Mouse (Mus musculus) lung, adult 2 months (tissue): Measurements from ENCODE around the gene Txk. TPM values are rescaled to one million over a fixed set of nuclear protein-coding genes. Genes with fewer than 3 reads are reported as not detected.

Source experiments
- DNase-seq: peaks from one replicate; pipeline ENCODE4 v3.0.0; 2022
- H3K4me1 ChIP-seq: fragments of 200-500 bp; 2 replicates; pipeline ENCODE4 v1.6.1; 2011; ENCODE audit warnings: low read length; ENCODE audit not compliant: control insufficient read depth, insufficient read depth
- H3K4me3 ChIP-seq: fragments of 200-500 bp; replicated peaks from 2 replicates; pipeline ENCODE3; 2011; ENCODE audit warnings: low read depth, mild to moderate bottlenecking, control low read depth, low read length; ENCODE audit errors: extremely low read depth
- CTCF ChIP-seq: fragments of 200-500 bp; IDR thresholded peaks from 2 replicates; pipeline ENCODE4 v1.5.1; 2011; ENCODE audit warnings: mild to moderate bottlenecking, low read length, control low read depth; ENCODE audit not compliant: insufficient read depth
- POLR2A ChIP-seq: fragments of 200-500 bp; IDR thresholded peaks from 2 replicates; pipeline ENCODE4 v1.6.1; 2011; ENCODE audit warnings: low read depth, mild to moderate bottlenecking, control low read depth, low read length, borderline replicate concordance; ENCODE audit errors: extremely low read depth
- WGBS: fragments of 180-500 bp; shearing (Covaris S2); methylation state at CpG from one replicate; pipeline ENCODE4 v1.1.7; 2018; 5-methylcytosine and 5-hydroxymethylcytosine counted together
- polyA plus RNA-seq: library from polyadenylated mRNA; depleted of rRNA; stranded (reverse); fragments of >200 nt; gene quantifications from 2 replicates; pipeline ENCODE4 v1.2.3, GENCODE M21; 2012

The Txk gene
- polyA plus RNA-seq, 1 experiment, result 0.75 TPM

DNA sequence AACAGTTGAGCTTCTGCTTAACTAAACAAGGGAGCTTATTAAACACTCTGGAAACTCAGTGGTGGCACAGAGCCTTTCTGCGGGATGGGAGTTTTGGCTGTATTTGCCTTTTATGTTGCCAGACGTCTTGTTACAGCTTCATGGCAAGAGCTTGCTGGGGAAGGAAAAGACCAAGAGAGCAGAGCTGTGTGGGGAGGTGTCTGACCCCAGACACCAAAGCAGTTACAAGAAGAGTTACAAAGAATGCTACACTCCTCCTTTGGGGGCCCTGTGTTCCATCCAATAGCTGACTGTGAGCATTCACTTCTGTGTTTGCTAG lies 53.1 kb downstream of the Txk start:
- 53% methylated on average over 2 of the region's 2 CpGs for WGBS
- DNase-seq, result no peak
- Histone ChIP-seq H3K4me1 (no peaks in the 10 kb centered on the region), H3K4me3 (no peak overlapping the region)
- no peak for TF ChIP-seq POLR2A
- TF ChIP-seq CTCF, result no peak

DNA sequence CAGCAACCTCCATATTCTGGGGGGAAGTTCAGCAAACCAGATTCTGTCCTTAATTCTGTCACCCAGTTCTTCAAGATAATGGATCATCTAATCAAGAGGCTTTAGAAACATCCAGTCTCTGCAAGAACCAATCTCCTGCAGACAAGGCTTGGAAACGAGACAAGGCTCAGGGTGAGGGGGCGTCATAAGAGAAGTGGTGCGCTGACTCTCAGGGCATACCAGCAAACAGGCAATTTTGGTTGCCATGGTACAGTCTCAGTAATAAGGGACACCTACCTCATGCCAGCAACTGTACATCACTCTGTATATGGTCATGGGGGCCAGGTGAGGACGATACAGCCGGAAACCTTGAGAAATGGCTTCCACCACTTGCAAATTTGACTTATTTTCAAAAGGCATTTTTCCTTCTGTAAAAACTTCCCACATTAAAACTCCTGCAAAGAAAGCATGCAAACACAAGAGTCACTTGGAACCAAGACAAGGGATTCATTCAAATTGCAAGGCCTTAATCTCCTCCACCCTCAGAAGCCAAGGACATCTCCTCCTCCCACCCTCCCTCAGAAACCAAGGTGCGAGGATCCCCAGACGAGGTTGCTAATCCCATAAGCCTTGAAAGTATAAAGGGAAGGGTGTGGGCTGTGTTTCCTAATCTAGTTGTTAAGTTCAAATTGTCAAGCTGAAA lies 53.6 kb downstream of the Txk start:
- DNase-seq, result no peak
- Histone ChIP-seq H3K4me3 (no peak overlapping the region), H3K4me1 (no peaks in the 10 kb centered on the region)
- TF ChIP-seq CTCF (no peak), POLR2A (no peak)
- 70% methylated on average over 7 of the region's 7 CpGs for WGBS

DNA sequence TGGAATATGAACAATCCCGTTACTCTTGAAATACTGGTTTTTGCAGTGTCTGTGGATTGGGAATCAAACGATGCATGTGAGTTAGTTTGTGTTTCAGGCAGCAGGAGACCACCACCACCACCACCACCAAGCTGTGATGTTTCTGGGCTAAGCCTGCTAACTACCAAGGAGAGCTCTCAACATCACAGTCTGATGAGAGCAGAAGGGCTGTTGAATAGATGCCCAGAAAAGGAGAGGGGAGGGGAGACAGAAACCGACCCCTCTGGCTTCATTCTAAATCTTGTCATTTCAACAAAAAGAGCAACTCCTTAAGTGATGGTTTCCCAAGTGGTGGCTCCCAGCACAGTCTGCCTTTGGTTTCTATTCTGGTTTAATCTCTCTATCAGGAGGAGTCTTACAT lies 54.2 kb downstream of the Txk start:
- Histone ChIP-seq H3K4me3 (no peak overlapping the region), H3K4me1 (no peaks in the 10 kb centered on the region)
- WGBS, result 62% methylated on average over 3 of the region's 3 CpGs
- no peak for TF ChIP-seq CTCF
- TF ChIP-seq POLR2A, result no peak
- DNase-seq, result no peak

DNA sequence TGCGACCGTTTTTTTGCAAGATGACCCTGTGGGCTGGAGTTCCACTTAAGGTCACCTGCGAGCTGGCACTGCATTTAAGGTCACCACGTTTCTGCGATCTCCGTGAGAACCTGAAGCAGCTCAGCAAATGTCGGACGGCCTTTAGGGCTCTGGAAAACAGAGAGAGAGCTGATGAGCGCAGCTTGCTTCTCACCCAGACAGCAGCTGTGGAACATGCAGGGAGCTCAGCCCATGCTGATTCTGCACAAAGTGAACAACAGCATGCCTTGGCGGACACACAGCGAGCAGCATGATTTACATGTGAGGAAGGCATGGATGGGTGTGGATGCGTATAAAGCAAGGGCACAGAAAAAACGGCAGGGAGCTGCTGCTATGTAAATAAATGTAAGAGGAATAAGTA lies 56.1 kb downstream of the Txk start:
- 69% methylated on average over 13 of the region's 13 CpGs for WGBS
- no peak overlapping the region for H3K4me3 ChIP-seq
- no peak for TF ChIP-seq CTCF

DNA sequence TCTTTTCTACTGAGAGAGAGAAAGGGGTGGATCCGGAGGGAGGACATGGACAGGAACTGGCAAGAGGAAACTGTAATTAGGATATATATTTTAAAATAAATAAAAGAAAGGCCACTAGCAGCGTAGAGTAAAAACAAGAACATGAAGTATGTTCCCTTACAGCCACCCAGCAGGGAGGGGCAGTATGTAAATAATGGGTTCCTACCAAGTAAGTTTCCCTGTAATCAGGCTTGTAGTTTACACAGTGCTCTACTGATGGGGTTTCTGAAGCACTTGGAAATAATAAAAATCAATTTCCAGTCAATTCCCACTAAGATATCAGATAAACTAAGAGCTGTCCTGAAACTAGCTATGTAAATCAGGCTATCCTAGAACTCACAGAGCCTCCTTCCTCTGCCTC lies 57.9 kb downstream of the Txk start:
- no peak overlapping the region for H3K4me3 ChIP-seq
- H3K4me1 ChIP-seq, result no peaks in the 10 kb centered on the region
- no peak for TF ChIP-seq CTCF
- TF ChIP-seq POLR2A, result no peak
- 34% methylated on average over 2 of the region's 2 CpGs for WGBS
- no peak for DNase-seq

More for the DNA sequence above, 56.1 kb downstream of the Txk start:
- no peak for DNase-seq
- H3K4me1 ChIP-seq, result no peaks in the 10 kb centered on the region

DNA sequence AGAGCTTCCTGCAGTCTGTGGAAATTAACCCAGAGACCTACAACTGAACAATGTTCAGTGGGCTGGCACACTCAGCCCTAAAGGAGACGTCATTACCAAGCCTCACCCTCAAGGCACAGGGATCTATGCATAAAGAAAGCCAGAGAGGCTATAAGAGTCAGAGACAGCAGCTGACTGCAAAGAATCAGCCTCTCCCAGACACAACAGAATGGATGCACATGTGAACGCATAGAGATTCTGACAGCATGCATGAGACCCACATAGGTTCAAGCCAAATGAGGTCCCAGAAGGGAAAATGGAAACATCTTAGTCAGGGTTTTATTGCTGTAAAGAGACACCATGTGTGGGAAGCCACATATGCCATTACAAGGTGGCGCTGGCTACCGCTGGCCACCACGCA lies 62.1 kb downstream of the Txk start:
- WGBS, result 94% methylated on average over 5 of the region's 5 CpGs
- DNase-seq, result no peak
- Histone ChIP-seq H3K4me3 (no peak overlapping the region), H3K4me1 (no peaks in the 10 kb centered on the region)
- TF ChIP-seq POLR2A, result no peak
- no peak for TF ChIP-seq CTCF

DNA sequence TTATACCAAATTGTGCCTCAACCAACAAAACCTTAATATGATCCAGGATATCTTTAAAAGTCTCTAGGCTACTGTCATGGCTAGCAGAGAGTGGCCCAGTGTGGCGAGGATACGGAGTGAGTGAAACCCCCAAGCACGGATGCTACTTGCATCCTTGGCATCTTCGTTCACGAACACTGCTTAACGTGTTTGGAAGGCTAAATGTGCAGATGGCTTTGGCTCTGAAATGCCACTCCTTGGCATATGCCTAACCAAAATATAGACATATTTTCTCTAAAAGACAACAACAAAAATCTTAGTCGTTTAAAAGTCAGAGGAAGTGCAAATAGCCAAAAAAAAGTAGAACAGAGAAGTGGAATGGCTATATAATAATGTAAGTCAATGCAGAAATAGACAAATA lies 63.0 kb downstream of the Txk start:
- TF ChIP-seq CTCF (no peak), POLR2A (no peak)
- 92% methylated on average over 7 of the region's 7 CpGs for WGBS
- no peak for DNase-seq

DNA sequence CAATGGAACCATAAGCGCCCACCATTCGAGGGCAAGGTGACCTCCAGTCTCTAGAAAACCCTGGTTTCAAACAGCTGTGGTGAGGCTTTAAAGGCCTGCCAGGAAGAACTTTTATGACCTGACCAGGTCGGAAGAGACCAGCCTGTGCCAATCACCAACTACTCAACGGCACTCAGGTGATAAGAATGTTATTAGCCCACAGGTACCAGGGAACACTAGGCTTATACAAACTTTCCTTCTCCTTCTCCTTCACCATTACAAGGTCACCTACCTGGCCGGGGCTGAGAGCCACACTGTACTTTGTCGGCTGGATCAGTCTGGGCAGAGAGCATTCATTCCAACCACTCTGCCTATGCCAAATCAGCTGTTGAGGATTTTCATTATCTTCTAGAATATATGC lies 71.1 kb downstream of the Txk start:
- 66% methylated on average over 6 of the region's 6 CpGs for WGBS
- DNase-seq, result no peak
- TF ChIP-seq POLR2A, result no peak
- TF ChIP-seq CTCF, result no peak
- no peak overlapping the region for H3K4me3 ChIP-seq
- no peaks in the 10 kb centered on the region; the same call in 1 of the 2 replicates for H3K4me1 ChIP-seq

More for the DNA sequence above, 63.0 kb downstream of the Txk start:
- Histone ChIP-seq H3K4me1 (no peaks in the 10 kb centered on the region), H3K4me3 (no peak overlapping the region)

DNA sequence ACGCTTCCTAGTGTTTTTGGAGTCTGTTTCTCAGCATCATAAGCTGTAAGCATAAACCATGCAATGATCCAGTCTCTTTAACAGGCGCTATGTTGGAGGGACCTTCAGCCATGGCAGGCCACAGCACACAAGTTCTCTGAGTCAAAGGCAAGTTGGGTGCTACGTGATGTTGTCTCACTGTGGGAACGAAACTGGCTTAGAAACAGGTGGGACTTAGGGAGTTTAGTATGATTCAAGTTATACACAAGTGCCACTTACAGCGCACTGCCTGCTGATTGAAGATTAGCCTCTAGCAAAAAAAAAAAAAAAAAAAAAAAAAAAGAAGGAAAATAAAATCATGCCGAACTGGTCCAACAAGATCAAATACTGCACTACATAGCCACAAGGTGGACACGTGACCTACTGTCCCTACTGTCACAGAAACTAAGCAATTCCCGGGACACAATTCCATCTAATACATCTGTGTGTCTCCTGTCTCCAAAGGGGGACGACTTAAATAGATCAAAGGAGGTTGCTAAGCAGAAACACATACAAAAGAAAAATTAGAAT lies 77.5 kb downstream of the Txk start:
- peaks cover 3% of the 10 kb centered on the region; the same call in 1 of the 2 replicates for H3K4me1 ChIP-seq
- H3K4me3 ChIP-seq, result no peak overlapping the region
- WGBS, result 66% methylated on average over 9 of the region's 9 CpGs
- DNase-seq, result peak; percentile 9
- TF ChIP-seq POLR2A (no peak), CTCF (no peak)

DNA sequence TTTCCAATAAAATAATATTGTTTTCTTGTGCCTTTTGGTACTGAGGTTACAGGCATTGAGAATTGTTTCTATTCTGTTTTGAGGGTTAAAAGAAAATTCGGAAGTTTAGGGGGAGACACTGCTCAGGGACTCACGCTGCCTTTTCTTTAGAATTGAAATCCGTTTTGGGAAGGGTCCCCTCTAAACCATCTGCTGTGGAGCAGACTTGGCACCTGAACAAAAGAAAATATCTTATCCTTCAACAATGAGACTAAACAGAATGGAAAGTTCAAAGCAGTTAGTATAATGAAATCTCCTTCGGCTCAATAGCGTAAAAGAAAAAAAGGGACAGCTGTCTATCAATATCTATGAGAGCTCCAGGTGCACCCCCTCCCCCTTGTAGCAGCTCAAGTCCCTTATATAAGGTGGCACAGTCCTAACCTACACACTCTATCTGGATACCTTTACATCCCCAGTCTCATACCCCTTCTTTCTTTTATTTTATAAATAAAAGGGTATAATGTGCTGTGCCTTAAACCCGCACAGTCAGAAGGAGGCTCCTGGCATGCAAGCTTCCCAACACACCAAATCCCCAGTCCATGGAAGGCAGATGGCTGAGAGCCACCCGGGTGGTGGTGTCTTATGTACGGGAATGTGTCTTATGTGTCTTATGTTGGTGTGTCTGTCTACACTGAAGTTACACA lies 81.4 kb downstream of the Txk start:
- WGBS, result 68% methylated on average over 8 of the region's 8 CpGs
- DNase-seq, result no peak
- TF ChIP-seq POLR2A, result no peak
- no peak for TF ChIP-seq CTCF
- peaks cover 3% of the 10 kb centered on the region; the same call in 1 of the 2 replicates for H3K4me1 ChIP-seq
- no peak overlapping the region for H3K4me3 ChIP-seq
